Mouse (Mus musculus): ENCODE results near the gene Tmem221. TPM values are rescaled to one million over a fixed set of nuclear protein-coding genes. Genes with fewer than 3 reads are reported as not detected.

Gene Tmem221
- polyA plus RNA-seq (2012; fragmentation: generic; extraction: Trizol) = 0.20 TPM

DNA sequence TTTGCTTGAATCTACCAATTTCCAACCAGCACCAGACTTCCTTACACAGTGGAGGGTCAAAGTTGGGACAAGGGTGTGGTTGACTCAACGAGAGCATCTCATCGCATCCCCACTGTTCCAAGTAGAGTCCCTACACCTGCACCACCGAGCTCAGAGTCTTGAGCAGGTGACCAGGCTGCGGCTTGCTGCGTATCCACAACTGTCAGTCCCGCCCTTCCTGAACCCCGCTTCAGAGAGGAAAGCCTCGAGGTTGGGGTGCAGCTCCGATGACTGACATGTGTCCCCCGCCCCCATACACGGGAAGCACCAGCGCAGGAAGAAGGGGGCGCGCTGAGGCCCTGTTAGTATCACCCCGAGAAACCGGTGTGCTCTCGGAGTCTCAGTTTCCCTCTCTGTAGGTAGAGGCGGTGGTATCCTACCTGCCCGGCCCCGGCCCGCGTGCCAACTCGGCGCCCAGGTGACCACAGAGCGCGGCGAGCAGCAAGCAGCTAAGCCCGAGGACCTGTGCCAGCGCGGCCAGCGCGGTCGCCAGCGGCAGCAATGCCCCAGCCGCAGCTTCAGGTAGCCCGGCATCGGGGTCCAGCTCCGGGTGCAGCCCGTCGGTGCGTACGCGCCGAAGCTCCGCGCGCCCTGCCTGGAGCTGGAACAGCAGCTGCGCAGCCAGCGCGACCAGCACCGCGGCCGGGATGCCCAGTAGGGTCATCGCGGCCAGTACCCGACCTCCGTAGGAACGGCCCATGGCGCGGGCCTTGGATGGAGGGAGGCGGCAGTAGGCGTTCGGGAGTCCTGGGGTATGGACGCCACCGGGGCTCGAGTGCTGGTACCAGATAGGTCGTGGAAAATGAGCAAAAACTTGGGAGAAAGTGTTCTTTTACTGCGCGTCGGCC is at the start of gene Tmem221:
Gene Tmem221, minus strand, starts transcription at position 801 of the 887 bp plus-strand sequence.
- H3K36me3 ChIP-seq (ENCODE audit: control insufficient read depth, insufficient read depth) = no peaks in the 10 kb centered on the region
- peak within 1 kb of the TSS; percentile 67 for H3K4me2 ChIP-seq (ENCODE audit: low read depth)
- peaks cover 12% of the 10 kb centered on the region for H3K27me3 ChIP-seq (ENCODE audit: control insufficient read depth, insufficient read depth, insufficient read length)
- H3K4me3 ChIP-seq = no peak within 1 kb of the TSS
- no peak within 1 kb of the TSS for H3ac ChIP-seq (ENCODE audit: control insufficient read depth, insufficient read length)
- H3K79me2 ChIP-seq (ENCODE audit: control insufficient read depth, insufficient read depth) = no peaks in the 10 kb centered on the region
- TF ChIP-seq REST (IDR thresholded peaks at IDR 0.05; ENCODE audit: insufficient read depth, insufficient read length) (no peak), MYOD1 (IDR thresholded peaks at IDR 0.05; ENCODE audit: control insufficient read depth in 1 of 3, insufficient read length in 2 of 3, low read depth in 2 of 3) (peak in 1 of 3 experiments; percentile 36)

DNA sequence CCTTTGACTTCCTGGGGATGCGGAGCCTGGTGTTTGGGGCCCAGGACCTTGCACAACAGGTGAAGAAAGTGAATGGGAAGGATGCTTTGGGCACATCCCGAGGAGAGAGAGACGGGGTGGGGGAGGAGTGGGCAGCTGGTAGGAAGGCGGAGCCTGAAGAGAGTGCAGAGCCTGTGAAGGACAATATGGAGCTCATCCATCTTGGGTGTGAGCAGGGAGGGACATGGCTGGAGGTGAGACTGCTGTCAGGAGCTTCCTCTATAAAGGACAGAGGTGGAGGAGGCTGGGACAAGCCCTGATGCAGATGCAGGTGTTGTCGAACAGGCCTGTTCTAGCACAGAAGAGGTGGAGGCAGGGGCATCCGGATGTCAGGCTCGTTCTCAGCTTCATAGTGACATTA is 45.4 kb upstream of the Tmem221 start:
- Histone ChIP-seq H3K79me2 (ENCODE audit: control insufficient read depth, insufficient read depth) (no peaks in the 10 kb centered on the region), H3K4me3 (no peak overlapping the region), H3K27me3 (ENCODE audit: control insufficient read depth, insufficient read depth, insufficient read length) (no peaks in the 10 kb centered on the region), H3K36me3 (ENCODE audit: control insufficient read depth, insufficient read depth) (no peaks in the 10 kb centered on the region), H3ac (ENCODE audit: control insufficient read depth, insufficient read length) (no peak overlapping the region), H3K4me2 (ENCODE audit: low read depth) (no peak overlapping the region)
- TF ChIP-seq MYOG (IDR thresholded peaks at IDR 0.05; ENCODE audit: control insufficient read depth in 1 of 3, insufficient read depth in 1 of 3, insufficient read length in 2 of 3, low read depth in 2 of 3) (no peak), SRF (IDR thresholded peaks at IDR 0.05; ENCODE audit: control insufficient read depth, insufficient read length, low read depth) (no peak), POLR2AphosphoS2 (IDR thresholded peaks at IDR 0.05; ENCODE audit: insufficient read length, low read depth) (no peak), CEBPB (IDR thresholded peaks at IDR 0.05; ENCODE audit: insufficient read depth, poor library complexity, severe bottlenecking) (no peak)

DNA sequence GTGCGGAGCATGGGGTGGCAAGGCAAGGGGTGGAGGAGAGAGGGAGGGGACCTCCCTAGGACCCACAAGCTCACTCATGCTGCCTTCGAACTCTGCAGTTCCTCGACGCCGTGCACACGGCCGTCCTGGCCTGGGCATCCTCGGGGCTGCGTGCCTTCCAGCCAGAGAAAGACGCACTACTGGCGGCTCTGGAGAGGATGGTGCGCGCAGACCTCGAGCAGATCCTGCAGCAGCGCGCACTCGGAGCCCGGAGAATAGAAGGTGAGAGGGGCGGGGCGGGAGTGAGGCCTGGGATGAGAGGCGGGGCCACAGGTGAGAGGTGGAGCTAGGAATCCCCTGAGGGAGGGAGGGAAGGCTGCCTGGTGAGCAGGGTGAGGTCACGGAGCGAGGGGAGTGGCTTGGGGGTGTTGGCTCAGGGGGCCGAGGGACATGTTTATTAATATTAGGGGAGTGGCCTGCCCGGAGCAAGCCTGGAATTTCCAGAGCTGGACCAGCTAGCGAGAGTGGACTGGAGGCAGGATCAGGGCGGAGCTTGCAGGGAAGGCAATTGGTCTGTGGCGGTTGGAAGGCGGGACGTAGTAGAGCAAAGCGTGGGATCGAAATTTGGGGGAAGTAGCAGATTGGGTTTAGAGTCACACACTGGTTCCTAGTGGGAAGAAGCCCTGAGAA is 44.1 kb upstream of the Tmem221 start:
- Histone ChIP-seq H3K27me3 (ENCODE audit: control insufficient read depth, insufficient read depth, insufficient read length) (no peaks in the 10 kb centered on the region), H3ac (ENCODE audit: control insufficient read depth, insufficient read length) (no peak overlapping the region), H3K4me3 (no peak overlapping the region), H3K36me3 (ENCODE audit: control insufficient read depth, insufficient read depth) (no peaks in the 10 kb centered on the region), H3K4me2 (ENCODE audit: low read depth) (no peak overlapping the region), H3K79me2 (ENCODE audit: control insufficient read depth, insufficient read depth) (no peaks in the 10 kb centered on the region)
- TF ChIP-seq POLR2AphosphoS2 (IDR thresholded peaks at IDR 0.05; ENCODE audit: insufficient read length, low read depth) (no peak), CEBPB (IDR thresholded peaks at IDR 0.05; ENCODE audit: insufficient read depth, poor library complexity, severe bottlenecking) (no peak), TCF12 (IDR thresholded peaks at IDR 0.05; ENCODE audit: insufficient read depth, poor library complexity, severe bottlenecking) (no peak), MYOG (IDR thresholded peaks at IDR 0.05; ENCODE audit: control insufficient read depth in 1 of 3, insufficient read depth in 1 of 3, insufficient read length in 2 of 3, low read depth in 2 of 3) (no peak), USF1 (IDR thresholded peaks at IDR 0.05; ENCODE audit: low read depth) (no peak), POLR2A (IDR thresholded peaks at IDR 0.05; ENCODE audit: insufficient read length, low read depth) (no peak)

DNA sequence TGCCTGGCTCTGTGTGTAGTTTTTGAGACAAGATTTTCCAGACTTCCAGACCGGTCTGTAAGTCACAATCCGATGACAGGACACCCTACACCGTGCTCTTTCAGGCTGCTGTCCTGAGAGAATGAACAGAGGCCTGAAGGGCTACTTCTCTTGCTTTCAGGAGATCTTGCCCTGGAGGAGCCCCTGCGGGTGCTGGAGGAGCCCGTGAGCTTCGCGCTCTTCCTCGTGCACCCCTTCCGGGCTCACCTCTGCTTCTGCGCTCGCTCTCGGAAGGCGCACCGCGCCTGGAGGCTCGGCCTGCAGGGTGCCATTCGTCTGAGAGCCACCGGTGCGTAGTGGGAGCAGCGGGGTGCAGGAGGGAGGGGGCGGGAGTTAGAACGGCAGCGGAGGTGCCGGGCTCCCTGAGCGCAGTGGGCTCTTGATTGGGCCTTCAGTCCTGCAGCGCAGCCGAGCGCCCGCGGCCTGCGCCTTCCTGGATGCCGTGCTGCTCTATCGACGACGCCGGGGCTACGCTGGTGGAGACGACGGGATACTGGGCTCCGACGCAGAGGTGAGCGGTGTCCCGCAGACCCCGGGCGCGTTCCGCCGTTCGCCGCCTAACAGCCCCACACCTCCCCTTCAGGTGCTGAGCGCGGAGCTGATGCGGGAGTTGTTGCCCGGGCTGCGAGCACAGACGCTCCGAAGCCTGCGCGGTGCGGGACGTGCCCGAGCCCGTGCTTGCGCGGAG is 43.4 kb upstream of the Tmem221 start:
- H3K4me2 ChIP-seq (ENCODE audit: low read depth) = no peak overlapping the region
- no peaks in the 10 kb centered on the region for H3K27me3 ChIP-seq (ENCODE audit: control insufficient read depth, insufficient read depth, insufficient read length)
- H3ac ChIP-seq (ENCODE audit: control insufficient read depth, insufficient read length) = no peak overlapping the region
- no peaks in the 10 kb centered on the region for H3K36me3 ChIP-seq (ENCODE audit: control insufficient read depth, insufficient read depth)
- no peak overlapping the region for H3K4me3 ChIP-seq
- H3K79me2 ChIP-seq (ENCODE audit: control insufficient read depth, insufficient read depth) = no peaks in the 10 kb centered on the region
- TF ChIP-seq TCF12 (IDR thresholded peaks at IDR 0.05; ENCODE audit: insufficient read depth, poor library complexity, severe bottlenecking) = no peak
- TF ChIP-seq MYOG (IDR thresholded peaks at IDR 0.05; ENCODE audit: control insufficient read depth in 1 of 3, insufficient read depth in 1 of 3, insufficient read length in 2 of 3, low read depth in 2 of 3) = no peak
- TF ChIP-seq SRF (IDR thresholded peaks at IDR 0.05; ENCODE audit: control insufficient read depth, insufficient read length, low read depth) = no peak
- TF ChIP-seq E2F4 (IDR thresholded peaks at IDR 0.05; ENCODE audit: insufficient read depth) = no peak
- TF ChIP-seq REST (IDR thresholded peaks at IDR 0.05; ENCODE audit: insufficient read depth, insufficient read length) = no peak
- TF ChIP-seq POLR2AphosphoS2 (IDR thresholded peaks at IDR 0.05; ENCODE audit: insufficient read length, low read depth) = no peak
- TF ChIP-seq MYOD1 (IDR thresholded peaks at IDR 0.05; ENCODE audit: control insufficient read depth in 1 of 3, insufficient read length in 2 of 3, low read depth in 2 of 3) = no peak
- no peak for TF ChIP-seq TCF3 (IDR thresholded peaks at IDR 0.05; ENCODE audit: insufficient read length, low read depth)
- TF ChIP-seq MAX (IDR thresholded peaks at IDR 0.05; ENCODE audit: low read depth) = no peak
- TF ChIP-seq POLR2A (IDR thresholded peaks at IDR 0.05; ENCODE audit: insufficient read length, low read depth) = no peak
- TF ChIP-seq CEBPB (IDR thresholded peaks at IDR 0.05; ENCODE audit: insufficient read depth, poor library complexity, severe bottlenecking) = no peak
- TF ChIP-seq USF1 (IDR thresholded peaks at IDR 0.05; ENCODE audit: low read depth) = no peak

DNA sequence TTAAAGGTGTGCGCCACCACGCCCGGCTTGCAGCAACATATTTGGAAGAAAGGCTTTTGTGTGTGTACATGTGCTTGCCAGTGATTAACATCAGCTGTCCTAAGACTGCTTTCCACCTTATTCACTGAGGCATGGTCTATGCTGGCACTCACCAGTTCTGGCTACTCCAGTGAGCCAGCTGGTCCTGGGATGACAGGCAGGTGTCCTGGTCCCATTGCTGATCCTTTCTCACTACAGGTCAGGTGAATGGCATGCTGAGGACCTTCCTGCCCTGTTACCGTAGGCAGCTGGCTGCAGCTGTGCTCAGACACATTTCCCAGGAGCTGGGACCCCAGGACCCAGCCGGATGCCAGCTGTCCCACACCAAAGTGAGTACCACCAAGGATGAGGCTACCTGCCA is 40.2 kb upstream of the Tmem221 start:
- TF ChIP-seq MAX (IDR thresholded peaks at IDR 0.05; ENCODE audit: low read depth) (no peak), REST (IDR thresholded peaks at IDR 0.05; ENCODE audit: insufficient read depth, insufficient read length) (no peak), POLR2AphosphoS2 (IDR thresholded peaks at IDR 0.05; ENCODE audit: insufficient read length, low read depth) (no peak), POLR2A (IDR thresholded peaks at IDR 0.05; ENCODE audit: insufficient read length, low read depth) (no peak), USF1 (IDR thresholded peaks at IDR 0.05; ENCODE audit: low read depth) (no peak), MYOG (IDR thresholded peaks at IDR 0.05; ENCODE audit: control insufficient read depth in 1 of 3, insufficient read depth in 1 of 3, insufficient read length in 2 of 3, low read depth in 2 of 3) (no peak), E2F4 (IDR thresholded peaks at IDR 0.05; ENCODE audit: insufficient read depth) (no peak), TCF12 (IDR thresholded peaks at IDR 0.05; ENCODE audit: insufficient read depth, poor library complexity, severe bottlenecking) (no peak), SRF (IDR thresholded peaks at IDR 0.05; ENCODE audit: control insufficient read depth, insufficient read length, low read depth) (no peak), CEBPB (IDR thresholded peaks at IDR 0.05; ENCODE audit: insufficient read depth, poor library complexity, severe bottlenecking) (no peak), TCF3 (IDR thresholded peaks at IDR 0.05; ENCODE audit: insufficient read length, low read depth) (no peak), MYOD1 (IDR thresholded peaks at IDR 0.05; ENCODE audit: control insufficient read depth in 1 of 3, insufficient read length in 2 of 3, low read depth in 2 of 3) (no peak)
- Histone ChIP-seq H3K79me2 (ENCODE audit: control insufficient read depth, insufficient read depth) (no peaks in the 10 kb centered on the region), H3K36me3 (ENCODE audit: control insufficient read depth, insufficient read depth) (no peaks in the 10 kb centered on the region), H3K4me3 (no peak overlapping the region), H3K4me2 (ENCODE audit: low read depth) (no peak overlapping the region), H3K27me3 (ENCODE audit: control insufficient read depth, insufficient read depth, insufficient read length) (no peaks in the 10 kb centered on the region), H3ac (ENCODE audit: control insufficient read depth, insufficient read length) (no peak overlapping the region)

All from myocyte (in vitro differentiated cells).